Mouse (Mus musculus) heart, postnatal 0 days (tissue): ENCODE measurements around the gene Amigo1.

Experiments used
- CTCF ChIP-seq: IDR thresholded peaks from 2 replicates; pipeline ENCODE4 v1.5.1; 2016; ENCODE audit warnings: antibody characterized with exemption, control low read depth, low read depth
- EP300 ChIP-seq: IDR thresholded peaks from 2 replicates; pipeline ENCODE4 v1.6.1; 2016; ENCODE audit warnings: antibody characterized with exemption, low read depth

DNA sequence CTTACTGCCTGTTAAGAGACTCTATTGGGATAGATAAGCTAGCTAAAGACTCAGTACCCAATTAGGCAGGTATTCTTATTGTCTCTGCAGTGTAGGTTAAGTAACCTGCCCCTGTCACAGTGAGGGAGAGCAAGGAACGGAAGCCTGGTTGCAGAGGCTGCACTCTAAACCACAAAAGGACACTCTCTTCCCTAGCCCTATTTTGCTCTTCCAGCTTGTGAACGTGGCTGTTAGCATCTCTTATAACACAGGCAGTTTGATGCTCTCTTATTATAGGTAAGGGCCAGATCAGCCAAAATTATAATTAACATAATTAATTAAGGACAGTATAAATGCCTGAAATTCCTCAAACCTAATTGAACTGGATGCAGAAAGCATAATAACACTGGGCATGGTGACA lies 5.6 kb upstream of the Amigo1 start:
- TF ChIP-seq CTCF (no peak), EP300 (no peak)
